Mouse (Mus musculus) C2C12 (cell line): ENCODE data around the gene Atg16l1.

Experiments
- CTCF ChIP-seq: IDR thresholded peaks from one replicate; pipeline ENCODE4 v1.5.1; 2011; ENCODE audit not compliant: control insufficient read depth, insufficient read depth, insufficient read length
- MYOG ChIP-seq: IDR thresholded peaks from one replicate; pipeline ENCODE4 v1.6.1; 2011; ENCODE audit not compliant: control insufficient read depth, insufficient read length; ENCODE audit errors: extremely low read depth

- TF ChIP-seq MYOG (no peak), CTCF (no peak)
These were observed 26.6 kb upstream of the Atg16l1 start for GRCm38 (mm10) chr1:87729070-87729469.
